Mouse (Mus musculus) heart, postnatal 36 days (tissue): ENCODE data around the gene Gm48551. TPM values are rescaled to one million over a fixed set of nuclear protein-coding genes. Genes with fewer than 3 reads are reported as not detected.

Source experiments
- microRNA-seq, 2 experiments: library from miRNA; unstranded; fragments of <30 nt; microRNA quantifications; one replicate each; pipeline ENCODE4 v1.2.0; 2021; ENCODE audit warnings: borderline number of aligned reads in 2 of 2
- total RNA-seq, 2 experiments: library from RNA; stranded (reverse); gene quantifications; 2 replicates each; pipeline ENCODE4 v1.2.3; 2021

Gene Gm48551
- total RNA-seq, 2 experiments from 2014 or later: 1.1 to 2.0 TPM

Small RNA genes within 50 kb of the gene (microRNA-seq; reads per million reads assigned to microRNA genes)
- gene Mir1191b (0.67 to 1.4 reads per million in 2 experiments), gene Mir6913 (0.67 to 0.72 reads per million in 2 experiments)

Other genes starting within 250 kb of the Gm48551 start
- 10 to 100 TPM; 37.9 to 39.5 TPM for gene Zbtb7a, start 249.2 kb upstream of the Gm48551 start, total RNA-seq
- gene Pias4, start 216.5 kb upstream of the Gm48551 start, total RNA-seq: 10 to 100 TPM; 14.0 to 17.1 TPM
- 1,000 to 10,000 TPM; 1,005 to 1,085 TPM for gene Eef2, start 207.8 kb upstream of the Gm48551 start, total RNA-seq
- gene Dapk3, start 201.5 kb upstream of the Gm48551 start, total RNA-seq: 10 to 100 TPM; 31.0 to 31.3 TPM
- gene 4930442H23Rik, start 200.6 kb upstream of the Gm48551 start, total RNA-seq: not detected
- 1 to 10 TPM; 7.8 to 7.9 TPM for gene Nmrk2, start 182.4 kb upstream of the Gm48551 start, total RNA-seq
- under 1 TPM in 1 of 2 experiments, not detected in 1; 0.11 TPM for gene Atcay, start 153.6 kb upstream of the Gm48551 start, total RNA-seq
- gene Zfr2, start 151.3 kb upstream of the Gm48551 start, total RNA-seq: 1 to 10 TPM; 2.5 to 3.6 TPM
- under 1 TPM; 0.39 to 0.41 TPM for gene Matk, start 131.5 kb upstream of the Gm48551 start, total RNA-seq
- gene Mrpl54, start 117.5 kb upstream of the Gm48551 start, total RNA-seq: 10 to 100 TPM; 95.2 to 97.4 TPM
- gene Apba3, start 117.5 kb upstream of the Gm48551 start, total RNA-seq: 100 to 1,000 TPM; 102 to 108 TPM
- under 1 TPM in 1 of 2 experiments, not detected in 1; 0.19 TPM for gene Tjp3, start 92.9 kb upstream of the Gm48551 start, total RNA-seq
- gene Pip5k1c, start 91.5 kb upstream of the Gm48551 start, total RNA-seq: 10 to 100 TPM; 31.5 to 33.3 TPM
- 10 to 100 TPM; 13.2 to 17.4 TPM for gene Cactin, start 63.4 kb upstream of the Gm48551 start, total RNA-seq
- gene Tbxa2r, start 55.7 kb upstream of the Gm48551 start, total RNA-seq: 1 to 10 TPM; 5.0 to 5.4 TPM
- 1 to 10 TPM; 5.9 TPM for gene Gipc3, start 41.2 kb upstream of the Gm48551 start, total RNA-seq
- gene Hmg20b, start 34.0 kb upstream of the Gm48551 start, total RNA-seq: 10 to 100 TPM; 60.4 to 67.1 TPM
- gene Mfsd12, start 27.0 kb upstream of the Gm48551 start, total RNA-seq: 10 to 100 TPM; 11.7 to 12.5 TPM
- gene 4930404N11Rik, start 18.6 kb upstream of the Gm48551 start, total RNA-seq: under 1 TPM; 0.31 to 0.81 TPM
- 10 to 100 TPM; 27.8 to 29.4 TPM for gene Fzr1, start 6.0 kb upstream of the Gm48551 start, total RNA-seq
- 10 to 100 TPM; 50.3 to 52.2 TPM for gene Dohh, start within 50 bp of the Gm48551 start, total RNA-seq
- under 1 TPM in 1 of 2 experiments, not detected in 1; 0.62 TPM for gene Gm48552, start 4.5 kb downstream of the Gm48551 start, total RNA-seq
- 1 to 10 TPM; 2.2 to 2.4 TPM for gene Smim24, start 8.6 kb downstream of the Gm48551 start, total RNA-seq
- gene Nfic, start 71.2 kb downstream of the Gm48551 start, total RNA-seq: 100 to 1,000 TPM; 115 to 133 TPM
- under 1 TPM in 1 of 2 experiments, not detected in 1; 0.24 TPM for gene Celf5, start 98.2 kb downstream of the Gm48551 start, total RNA-seq
- 10 to 100 TPM; 61.9 to 63.9 TPM for gene Ncln, start 111.9 kb downstream of the Gm48551 start, total RNA-seq
- 1 to 10 TPM in 1 of 2 experiments, under 1 TPM in 1; 0.61 to 1.3 TPM for gene S1pr4, start 115.7 kb downstream of the Gm48551 start, total RNA-seq
- under 1 TPM; 0.73 to 0.78 TPM for gene Gna15, start 139.8 kb downstream of the Gm48551 start, total RNA-seq
- 10 to 100 TPM; 50.7 to 51.7 TPM for gene Gna11, start 160.7 kb downstream of the Gm48551 start, total RNA-seq
- 1,000 to 10,000 TPM in 1 of 2 experiments, 100 to 1,000 TPM in 1; 977 to 1,076 TPM for gene Aes, start 175.0 kb downstream of the Gm48551 start, total RNA-seq
- gene Tle2, start 190.1 kb downstream of the Gm48551 start, total RNA-seq: 10 to 100 TPM in 1 of 2 experiments, 1 to 10 TPM in 1; 7.5 to 11.5 TPM
- gene Tle6, start 216.6 kb downstream of the Gm48551 start, total RNA-seq: 1 to 10 TPM; 7.5 to 8.5 TPM
- gene BC025920, start 221.8 kb downstream of the Gm48551 start, total RNA-seq: 1 to 10 TPM; 2.6 to 2.7 TPM
- 1 to 10 TPM; 6.5 to 7.2 TPM for gene Sirt6, start 243.3 kb downstream of the Gm48551 start, total RNA-seq
- 10 to 100 TPM in 1 of 2 experiments, 1 to 10 TPM in 1; 8.0 to 11.7 TPM for gene Ankrd24, start 244.1 kb downstream of the Gm48551 start, total RNA-seq